Mouse (Mus musculus) hindbrain, postnatal 0 days (tissue): ENCODE results near the gene Magi3. TPM values are rescaled to one million over a fixed set of nuclear protein-coding genes. Genes with fewer than 3 reads are reported as not detected.

Source experiments
- ATAC-seq: fragments of 200-750 bp; cut with Nextera tagmentation; 2 replicates; pipeline ENCODE4 v1.8.0; 2017; ENCODE audit warnings: mild to moderate bottlenecking, moderate TSS enrichment, moderate library complexity
- DNase-seq: peaks from one replicate; pipeline ENCODE4 v3.0.0-alpha.2; 2015; ENCODE audit warnings: low spot score
- H3K27ac ChIP-seq: fragments of 300-500 bp; sonication (generic); 2 replicates; pipeline ENCODE4 v1.5.1; 2014; ENCODE audit warnings: mild to moderate bottlenecking
- H3K27me3 ChIP-seq: fragments of 300-500 bp; sonication (generic); 2 replicates; pipeline ENCODE4 v1.6.1; 2014; ENCODE audit warnings: low read length, mixed read lengths; ENCODE audit not compliant: insufficient read depth
- H3K36me3 ChIP-seq: fragments of 300-500 bp; sonication (generic); 2 replicates; pipeline ENCODE4 v1.6.1; 2014; ENCODE audit warnings: low read length, mixed read lengths; ENCODE audit not compliant: insufficient read depth
- H3K4me1 ChIP-seq: fragments of 300-500 bp; sonication (generic); 2 replicates; pipeline ENCODE4 v1.6.1; 2014; ENCODE audit warnings: antibody characterized with exemption, low read length, mixed read lengths; ENCODE audit not compliant: insufficient read depth
- H3K4me2 ChIP-seq: fragments of 300-500 bp; sonication (generic); 2 replicates; pipeline ENCODE4 v1.6.1; 2014; ENCODE audit warnings: low read depth, mild to moderate bottlenecking, low read length, moderate library complexity, mixed read lengths
- H3K4me3 ChIP-seq: fragments of 300-500 bp; sonication (generic); 2 replicates; pipeline ENCODE4 v1.5.1; 2014; ENCODE audit warnings: low read length
- H3K9ac ChIP-seq: fragments of 300-500 bp; sonication (generic); replicated peaks from 2 replicates; pipeline ENCODE4 v1.6.1; 2014; ENCODE audit warnings: mild to moderate bottlenecking, low read length, moderate library complexity, mixed read lengths
- H3K9me3 ChIP-seq: fragments of 300-500 bp; sonication (generic); 2 replicates; pipeline ENCODE4 v1.6.1; 2016; ENCODE audit warnings: low read length, mixed read lengths
- CTCF ChIP-seq: IDR thresholded peaks from 2 replicates; pipeline ENCODE4 v1.5.1; 2016; ENCODE audit warnings: antibody characterized with exemption, control low read depth, low read depth
- WGBS: fragments of 180-500 bp; shearing (Covaris S2); extraction: QIAGEN DNeasy Blood & Tissue Kit; methylation state at CpG from one replicate; pipeline ENCODE4 v1.1.7; 2014; 5-methylcytosine and 5-hydroxymethylcytosine counted together
- polyA plus RNA-seq: library from polyadenylated mRNA; unstranded; fragments of >200 nt; fragmentation: Nextera tagmentation; extraction: Ambion mirVana; gene quantifications from 2 replicates; pipeline ENCODE4 v1.2.1, GENCODE M21; 2015
- total RNA-seq: library from RNA; depleted of rRNA; stranded (reverse); fragments of >200 nt; gene quantifications from 2 replicates; pipeline ENCODE4 v1.2.3, GENCODE M21; 2014

Gene Magi3
- total and polyA plus RNA-seq, 2 experiments from 2014 or later: 3.2 to 17.3 TPM

GRCm38 (mm10) chr3:104247057-104247456, 26.9 kb upstream of the Magi3 start:
- Histone ChIP-seq H3K4me2 (no peak overlapping the region), H3K27ac (no peak overlapping the region), H3K9me3 (no peaks in the 10 kb centered on the region), H3K36me3 (no peaks in the 10 kb centered on the region), H3K4me1 (no peaks in the 10 kb centered on the region), H3K4me3 (no peak overlapping the region), H3K9ac (no peak overlapping the region), H3K27me3 (no peaks in the 10 kb centered on the region)
- ATAC-seq: no peak
- DNase-seq: no peak
- WGBS: 75% methylated on average over 1 of the region's 1 CpGs
- no peak for TF ChIP-seq CTCF

GRCm38 (mm10) chr3:104244373-104244772, 24.2 kb upstream of the Magi3 start:
- Histone ChIP-seq H3K27ac (no peak overlapping the region), H3K27me3 (no peaks in the 10 kb centered on the region), H3K4me2 (no peak overlapping the region), H3K4me1 (no peaks in the 10 kb centered on the region), H3K36me3 (no peaks in the 10 kb centered on the region), H3K9me3 (no peaks in the 10 kb centered on the region), H3K9ac (no peak overlapping the region), H3K4me3 (no peak overlapping the region)
- no peak for ATAC-seq
- TF ChIP-seq CTCF: no peak
- 89% methylated on average over 8 of the region's 8 CpGs for WGBS
- no peak for DNase-seq

- H3K27me3 ChIP-seq: no peaks in the 10 kb centered on the region
- no peak overlapping the region for H3K9ac ChIP-seq
- no peaks in the 10 kb centered on the region for H3K9me3 ChIP-seq
- no peak overlapping the region for H3K27ac ChIP-seq
- ATAC-seq (no peak), DNase-seq (no peak)
- no peak overlapping the region for H3K4me2 ChIP-seq
- H3K4me1 ChIP-seq: no peaks in the 10 kb centered on the region
- TF ChIP-seq CTCF: no peak
- H3K4me3 ChIP-seq: no peak overlapping the region
- no peaks in the 10 kb centered on the region for H3K36me3 ChIP-seq
- WGBS: 89% methylated on average over 6 of the region's 6 CpGs
These were observed 23.8 kb upstream of the Magi3 start for GRCm38 (mm10) chr3:104243972-104244371.

- H3K27me3 ChIP-seq: no peaks in the 10 kb centered on the region
- H3K4me1 ChIP-seq: no peaks in the 10 kb centered on the region
- no peak for ATAC-seq
- no peak overlapping the region for H3K4me3 ChIP-seq
- no peak overlapping the region for H3K9ac ChIP-seq
- H3K36me3 ChIP-seq: no peaks in the 10 kb centered on the region
- no peaks in the 10 kb centered on the region for H3K9me3 ChIP-seq
- TF ChIP-seq CTCF: no peak
- H3K27ac ChIP-seq: no peak overlapping the region
- H3K4me2 ChIP-seq: no peak overlapping the region
- DNase-seq: no peak
- WGBS: 88% methylated on average over 2 of the region's 2 CpGs
These were observed 19.6 kb upstream of the Magi3 start for GRCm38 (mm10) chr3:104239785-104240184.

- Histone ChIP-seq H3K4me1 (no peaks in the 10 kb centered on the region), H3K9me3 (no peaks in the 10 kb centered on the region), H3K4me3 (no peak overlapping the region), H3K4me2 (no peak overlapping the region), H3K36me3 (no peaks in the 10 kb centered on the region), H3K27me3 (no peaks in the 10 kb centered on the region), H3K27ac (no peak overlapping the region), H3K9ac (no peak overlapping the region)
- TF ChIP-seq CTCF: no peak
- ATAC-seq: no peak
- WGBS: 70% methylated on average over 2 of the region's 2 CpGs
- DNase-seq: no peak
These were observed 19.2 kb upstream of the Magi3 start for GRCm38 (mm10) chr3:104239376-104239775.

- WGBS: 54% methylated on average over 10 of the region's 10 CpGs
- Histone ChIP-seq H3K36me3 (no peaks in the 10 kb centered on the region), H3K4me2 (no peak overlapping the region), H3K27ac (no peak overlapping the region), H3K4me3 (no peak overlapping the region), H3K9me3 (no peaks in the 10 kb centered on the region), H3K9ac (no peak overlapping the region), H3K27me3 (no peaks in the 10 kb centered on the region), H3K4me1 (no peaks in the 10 kb centered on the region)
- no peak for ATAC-seq
- TF ChIP-seq CTCF: no peak
- DNase-seq: peak; percentile 6
These were observed 17.8 kb upstream of the Magi3 start for GRCm38 (mm10) chr3:104237846-104238440.

- no peaks in the 10 kb centered on the region for H3K27me3 ChIP-seq
- no peaks in the 10 kb centered on the region for H3K4me1 ChIP-seq
- H3K36me3 ChIP-seq: no peaks in the 10 kb centered on the region
- no peaks in the 10 kb centered on the region for H3K9me3 ChIP-seq
- no peak overlapping the region for H3K4me2 ChIP-seq
- H3K27ac ChIP-seq: no peak overlapping the region
- H3K4me3 ChIP-seq: no peak overlapping the region
- DNase-seq (no peak), ATAC-seq (no peak)
- WGBS: 87% methylated on average over 2 of the region's 2 CpGs
- no peak overlapping the region for H3K9ac ChIP-seq
- no peak for TF ChIP-seq CTCF
These were observed 15.9 kb upstream of the Magi3 start for GRCm38 (mm10) chr3:104236029-104236428.
